Mouse (Mus musculus) neural tube, embryonic 15.5 days (tissue): ENCODE measurements around the gene Lypd3. TPM values are rescaled to one million over a fixed set of nuclear protein-coding genes. Genes with fewer than 3 reads are reported as not detected.

Experiments used
- ATAC-seq: fragments of 200-750 bp; cut with Nextera tagmentation; 2 replicates; pipeline ENCODE4 v1.8.0; 2017; ENCODE audit warnings: mild to moderate bottlenecking, moderate TSS enrichment, moderate library complexity; ENCODE audit not compliant: low FRiP score
- H3K27ac ChIP-seq: fragments of 300-500 bp; sonication (generic); replicated peaks from 2 replicates; pipeline ENCODE4 v1.5.1; 2015; ENCODE audit warnings: mild to moderate bottlenecking, inconsistent platforms
- H3K27me3 ChIP-seq: fragments of 300-500 bp; sonication (generic); replicated peaks from 2 replicates; pipeline ENCODE4 v1.6.1; 2015; ENCODE audit warnings: inconsistent platforms
- H3K36me3 ChIP-seq: fragments of 300-500 bp; sonication (generic); 2 replicates; pipeline ENCODE4 v1.6.1; 2015; ENCODE audit warnings: inconsistent platforms
- H3K4me1 ChIP-seq: fragments of 300-500 bp; sonication (generic); 2 replicates; pipeline ENCODE4 v1.6.1; 2015; ENCODE audit warnings: inconsistent platforms
- H3K4me2 ChIP-seq: fragments of 300-500 bp; sonication (generic); 2 replicates; pipeline ENCODE4 v1.6.1; 2015; ENCODE audit warnings: inconsistent platforms, mild to moderate bottlenecking, moderate library complexity
- H3K4me3 ChIP-seq: fragments of 300-500 bp; sonication (generic); replicated peaks from 2 replicates; pipeline ENCODE4 v1.5.1; 2015; ENCODE audit warnings: mild to moderate bottlenecking, inconsistent platforms
- H3K9ac ChIP-seq: fragments of 300-500 bp; sonication (generic); replicated peaks from 2 replicates; pipeline ENCODE4 v1.6.1; 2015; ENCODE audit warnings: mild to moderate bottlenecking, inconsistent platforms
- H3K9me3 ChIP-seq: fragments of 300-500 bp; sonication (generic); replicated peaks from 2 replicates; pipeline ENCODE4 v1.6.1; 2016; ENCODE audit warnings: inconsistent platforms
- WGBS: fragments of 180-500 bp; shearing (Covaris S2); methylation state at CpG from one replicate; pipeline ENCODE4 v1.1.7; 2015; ENCODE audit warnings: mixed read lengths; 5-methylcytosine and 5-hydroxymethylcytosine counted together
- polyA plus RNA-seq: library from polyadenylated mRNA; unstranded; fragments of >200 nt; fragmentation: Nextera tagmentation; extraction: Ambion mirVana; gene quantifications from 2 replicates; pipeline ENCODE4 v1.2.1, GENCODE M21; 2015

Lypd3 gene
- polyA plus RNA-seq, 1 experiment from 2014 or later = 0.36 TPM

DNA sequence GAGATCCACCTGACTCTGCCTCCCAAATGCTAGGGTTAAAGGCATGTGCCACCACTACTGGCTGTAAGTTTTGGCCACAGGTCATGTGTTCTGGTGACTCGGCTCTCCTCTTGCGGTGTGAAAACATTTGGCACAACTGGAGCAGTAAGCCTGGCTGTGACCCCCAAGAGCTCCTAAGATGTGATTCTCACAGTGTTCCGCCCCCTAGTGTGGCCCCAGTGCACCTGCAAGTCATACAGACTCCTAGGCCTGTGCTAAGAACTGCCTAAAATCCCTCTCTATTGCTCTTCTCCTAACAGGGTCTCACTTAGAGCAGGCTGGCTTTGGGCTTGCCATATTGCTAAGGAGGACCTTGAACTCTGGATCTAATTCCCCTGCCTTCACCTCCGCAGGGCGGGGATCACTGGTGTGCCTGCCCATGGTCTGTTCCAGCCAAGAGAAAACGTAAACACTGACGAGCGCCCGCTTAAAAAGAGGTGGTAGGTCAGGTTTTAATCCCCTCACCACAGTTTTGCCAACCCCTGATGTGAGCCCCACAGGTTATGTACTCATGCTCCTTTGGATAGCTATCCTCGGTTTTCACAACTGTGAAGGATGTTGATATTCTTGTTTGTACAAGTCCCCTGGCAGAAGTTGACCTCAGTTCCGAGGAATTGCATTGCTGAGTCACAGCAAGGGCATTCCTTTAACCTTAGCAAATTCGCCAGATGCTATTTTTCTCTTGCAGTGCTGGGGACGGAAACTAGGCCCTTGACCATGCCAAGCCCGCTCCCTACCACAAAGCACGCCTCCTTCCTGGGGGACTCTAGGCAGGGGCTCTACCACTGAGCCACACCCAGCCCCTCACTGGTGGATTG, 36.9 kb upstream of the Lypd3 start:
- H3K4me1 ChIP-seq = peaks cover 13% of the 10 kb centered on the region
- H3K36me3 ChIP-seq = no peaks in the 10 kb centered on the region
- no peak overlapping the region for H3K4me3 ChIP-seq
- no peak for ATAC-seq
- no peak overlapping the region for H3K9ac ChIP-seq
- H3K4me2 ChIP-seq = no peak overlapping the region
- no peaks in the 10 kb centered on the region for H3K9me3 ChIP-seq
- no peak overlapping the region for H3K27ac ChIP-seq
- peaks cover 5% of the 10 kb centered on the region; the same call in 1 of the 2 replicates for H3K27me3 ChIP-seq
- 81% methylated on average over 15 of the region's 15 CpGs for WGBS

DNA sequence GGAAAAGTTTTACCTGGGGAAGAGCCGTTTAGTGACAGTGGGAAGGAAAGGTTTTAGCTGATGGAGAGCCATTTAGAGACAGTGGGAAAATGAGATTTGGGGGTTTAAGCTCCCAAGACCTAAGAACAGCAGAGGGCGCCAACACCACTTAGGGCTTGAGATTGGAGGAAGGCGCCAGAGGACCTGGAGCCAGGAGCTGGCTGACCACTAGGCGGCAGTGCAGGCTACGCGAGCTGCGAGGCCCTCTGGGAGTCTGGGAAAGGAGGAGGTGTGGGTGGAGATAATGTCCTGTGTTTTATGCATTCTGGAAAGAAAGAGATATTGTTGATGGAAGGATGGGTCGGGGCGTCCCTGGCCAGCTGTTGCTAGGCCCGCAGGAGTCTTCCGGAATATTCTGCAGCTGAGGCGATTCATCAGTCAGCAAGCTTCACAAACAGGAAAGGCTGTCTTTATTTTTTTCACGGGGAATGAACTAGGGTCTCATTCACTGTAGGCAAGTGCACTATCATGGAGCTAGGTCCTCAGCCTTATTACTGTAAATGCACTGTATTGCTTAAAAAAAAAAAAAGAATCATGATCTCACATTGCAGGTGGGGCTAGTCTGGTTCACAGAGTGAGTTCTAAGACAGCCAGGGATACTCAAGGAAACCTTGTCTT, 35.3 kb upstream of the Lypd3 start:
- peak overlapping the region; percentile 65 for H3K27ac ChIP-seq
- H3K9ac ChIP-seq = no peak overlapping the region
- H3K27me3 ChIP-seq = no peaks in the 10 kb centered on the region
- no peaks in the 10 kb centered on the region for H3K36me3 ChIP-seq
- ATAC-seq = peak; percentile 93
- peaks cover 8% of the 10 kb centered on the region; the same call in 1 of the 2 replicates for H3K4me1 ChIP-seq
- H3K4me2 ChIP-seq = peak overlapping the region; percentile 55
- H3K9me3 ChIP-seq = no peaks in the 10 kb centered on the region
- WGBS = 2% methylated on average over 13 of the region's 13 CpGs
- peak overlapping the region; percentile 27 for H3K4me3 ChIP-seq

DNA sequence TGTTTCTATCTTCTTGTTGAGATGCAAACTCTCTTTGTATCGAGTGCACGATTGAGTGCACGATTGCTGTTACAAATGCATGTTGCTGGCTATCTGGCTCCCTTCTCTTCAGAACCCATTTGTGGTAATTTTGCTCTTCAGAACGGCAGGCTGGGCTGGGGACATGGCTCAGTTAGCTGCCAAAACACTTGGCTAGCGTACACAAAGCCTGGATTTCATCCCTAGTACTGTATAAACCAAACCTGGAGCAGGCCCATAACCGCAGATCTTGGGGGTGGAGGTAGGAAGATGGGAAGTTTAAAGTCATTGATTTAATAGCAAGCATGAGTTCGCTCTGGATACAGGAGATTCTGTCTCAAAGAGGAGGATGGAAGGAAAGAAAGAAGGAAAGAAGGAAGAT, 30.8 kb upstream of the Lypd3 start:
- no peak overlapping the region for H3K9ac ChIP-seq
- 85% methylated on average over 7 of the region's 7 CpGs for WGBS
- peaks cover 16% of the 10 kb centered on the region for H3K4me1 ChIP-seq
- no peak overlapping the region for H3K4me3 ChIP-seq
- H3K36me3 ChIP-seq = no peaks in the 10 kb centered on the region; the same call in 1 of the 2 replicates
- no peak overlapping the region for H3K4me2 ChIP-seq
- no peak overlapping the region for H3K27ac ChIP-seq
- no peaks in the 10 kb centered on the region for H3K9me3 ChIP-seq
- H3K27me3 ChIP-seq = peaks cover 18% of the 10 kb centered on the region
- ATAC-seq = no peak

DNA sequence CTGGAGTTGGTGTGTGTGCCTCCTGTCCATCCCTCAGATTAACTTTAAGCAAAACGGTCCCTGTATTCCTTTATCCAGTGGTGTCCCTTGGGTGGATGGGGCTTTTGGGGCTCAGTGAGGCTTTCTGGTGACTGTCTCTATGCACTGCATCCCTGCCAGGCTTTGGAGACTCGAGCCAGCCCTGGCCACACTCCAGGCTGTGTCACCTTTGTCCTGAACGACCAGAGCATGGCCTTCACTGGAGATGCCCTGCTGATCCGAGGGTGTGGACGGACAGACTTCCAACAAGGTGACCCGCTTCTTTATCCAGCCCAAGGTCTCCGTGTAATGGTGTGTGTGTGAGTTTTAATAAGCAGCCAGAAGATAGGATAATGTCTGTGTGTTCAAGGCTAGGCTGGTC, 30.3 kb upstream of the Lypd3 start:
- Histone ChIP-seq H3K4me1 (peaks cover 20% of the 10 kb centered on the region), H3K4me3 (no peak overlapping the region), H3K36me3 (no peaks in the 10 kb centered on the region; the same call in 1 of the 2 replicates), H3K9me3 (no peaks in the 10 kb centered on the region), H3K27ac (no peak overlapping the region), H3K9ac (no peak overlapping the region), H3K4me2 (no peak overlapping the region), H3K27me3 (peaks cover 23% of the 10 kb centered on the region)
- no peak for ATAC-seq
- 85% methylated on average over 7 of the region's 7 CpGs for WGBS

DNA sequence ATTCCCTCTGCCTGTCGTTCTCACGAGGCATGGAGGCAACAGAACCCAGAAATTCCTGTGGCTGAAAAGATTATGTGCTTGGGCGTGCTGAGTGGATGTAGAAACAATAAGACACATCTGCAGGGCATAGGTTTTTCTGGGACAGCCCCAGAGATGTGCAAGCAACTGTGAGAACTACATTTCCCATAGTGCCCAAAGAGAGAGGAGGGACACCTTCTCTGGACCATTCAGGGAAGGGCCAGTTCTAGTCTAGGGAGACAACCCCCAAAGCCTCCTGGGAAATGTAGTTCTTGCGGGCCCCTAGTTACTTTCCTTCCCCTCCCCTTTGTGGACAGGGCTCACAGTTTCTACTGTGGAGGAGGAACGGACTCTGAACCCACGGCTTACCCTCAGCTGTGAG, 28.3 kb upstream of the Lypd3 start:
- peak; percentile 63; the same call in 1 of the 2 replicates for ATAC-seq
- Histone ChIP-seq H3K4me3 (no peak overlapping the region), H3K27me3 (peaks cover 41% of the 10 kb centered on the region), H3K36me3 (no peaks in the 10 kb centered on the region; the same call in 1 of the 2 replicates), H3K9me3 (no peaks in the 10 kb centered on the region), H3K27ac (no peak overlapping the region), H3K9ac (no peak overlapping the region), H3K4me1 (peaks cover 26% of the 10 kb centered on the region), H3K4me2 (no peak overlapping the region)
- WGBS = 49% methylated on average over 6 of the region's 6 CpGs

- no peak overlapping the region for H3K4me3 ChIP-seq
- no peak overlapping the region for H3K4me2 ChIP-seq
- H3K27me3 ChIP-seq = peaks cover 46% of the 10 kb centered on the region
- no peak overlapping the region for H3K27ac ChIP-seq
- H3K9me3 ChIP-seq = no peaks in the 10 kb centered on the region
- ATAC-seq = 0 out of 2 replicates have a peak, but pooled peaks have one; percentile 27
- no peaks in the 10 kb centered on the region; the same call in 1 of the 2 replicates for H3K36me3 ChIP-seq
- H3K9ac ChIP-seq = no peak overlapping the region
- peaks cover 26% of the 10 kb centered on the region for H3K4me1 ChIP-seq
- WGBS = 74% methylated on average over 8 of the region's 8 CpGs
These were observed 27.8 kb upstream of the Lypd3 start for GRCm38 (mm10) chr7:24608561-24608960.

DNA sequence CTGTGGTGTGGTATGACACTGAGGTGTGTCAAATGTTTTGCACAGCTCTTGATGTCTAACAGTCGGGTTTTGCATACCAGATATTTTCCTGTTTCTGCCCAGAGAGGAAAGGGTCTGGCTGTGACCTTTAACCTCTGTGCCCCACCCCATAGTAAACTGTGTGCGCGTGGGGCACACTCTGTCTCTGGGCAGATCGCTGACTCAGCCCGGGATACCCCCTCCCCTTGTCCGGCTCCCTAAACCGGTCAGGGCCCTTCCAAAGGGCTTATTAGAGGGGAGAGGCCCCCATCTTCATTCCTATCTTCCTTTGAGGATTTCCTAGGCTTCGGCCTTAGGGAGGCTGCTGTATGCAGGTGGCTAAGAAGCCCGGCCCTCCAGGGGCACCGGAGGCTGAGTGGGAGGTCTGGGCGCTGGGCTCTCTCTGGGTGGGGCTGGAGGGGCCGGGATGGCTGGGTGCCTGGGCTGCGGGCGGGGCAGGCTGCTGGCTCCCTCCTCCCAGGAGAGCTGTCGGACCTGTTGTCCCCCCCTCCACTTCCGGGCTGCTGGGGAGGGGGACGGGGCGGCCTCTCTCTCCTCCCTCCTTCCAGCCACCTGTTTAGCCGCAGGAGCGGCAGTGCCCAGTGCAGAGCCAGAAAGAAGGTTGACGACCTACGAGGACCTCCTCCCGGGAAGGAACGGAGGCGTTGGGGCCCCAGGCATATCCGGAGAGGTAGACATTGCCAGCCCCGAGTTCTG, 26.0 kb upstream of the Lypd3 start, which contains the start of gene Phldb3:
Phldb3 (plus strand) TSS at position 620 of the 735 bp plus-strand sequence.
- Histone ChIP-seq H3K4me2 (peak within 1 kb of the TSS; percentile 60), H3K27ac (no peak within 1 kb of the TSS), H3K4me1 (peaks cover 26% of the 10 kb centered on the region), H3K36me3 (no peaks in the 10 kb centered on the region; the same call in 1 of the 2 replicates), H3K4me3 (peak within 1 kb of the TSS; percentile 35), H3K9ac (peak within 1 kb of the TSS; percentile 11; the same call in 1 of the 2 replicates), H3K9me3 (no peaks in the 10 kb centered on the region), H3K27me3 (peaks cover 55% of the 10 kb centered on the region)
- WGBS = 2% methylated on average over 25 of the region's 27 CpGs
- ATAC-seq = no peak

GRCm38 (mm10) chr7:24610879-24611494, 25.4 kb upstream of the Lypd3 start:
- Histone ChIP-seq H3K9ac (peak overlapping the region; percentile 11; the same call in 1 of the 2 replicates), H3K27me3 (peaks cover 55% of the 10 kb centered on the region), H3K36me3 (no peaks in the 10 kb centered on the region; the same call in 1 of the 2 replicates), H3K9me3 (no peaks in the 10 kb centered on the region), H3K4me3 (peak overlapping the region; percentile 35), H3K27ac (no peak overlapping the region), H3K4me2 (peak overlapping the region; percentile 60), H3K4me1 (peaks cover 26% of the 10 kb centered on the region)
- ATAC-seq = peak; percentile 19; the same call in 1 of the 2 replicates
- 0% methylated on average over 36 of the region's 36 CpGs for WGBS

GRCm38 (mm10) chr7:24611709-24612108, 24.6 kb upstream of the Lypd3 start:
- peak overlapping the region; percentile 35 for H3K4me3 ChIP-seq
- H3K27ac ChIP-seq = no peak overlapping the region
- no peaks in the 10 kb centered on the region; the same call in 1 of the 2 replicates for H3K36me3 ChIP-seq
- ATAC-seq = no peak
- H3K4me2 ChIP-seq = peak overlapping the region; percentile 60
- 18% methylated on average over 7 of the region's 7 CpGs for WGBS
- peaks cover 26% of the 10 kb centered on the region for H3K4me1 ChIP-seq
- peak overlapping the region; percentile 11; the same call in 1 of the 2 replicates for H3K9ac ChIP-seq
- H3K27me3 ChIP-seq = peaks cover 55% of the 10 kb centered on the region
- H3K9me3 ChIP-seq = no peaks in the 10 kb centered on the region

DNA sequence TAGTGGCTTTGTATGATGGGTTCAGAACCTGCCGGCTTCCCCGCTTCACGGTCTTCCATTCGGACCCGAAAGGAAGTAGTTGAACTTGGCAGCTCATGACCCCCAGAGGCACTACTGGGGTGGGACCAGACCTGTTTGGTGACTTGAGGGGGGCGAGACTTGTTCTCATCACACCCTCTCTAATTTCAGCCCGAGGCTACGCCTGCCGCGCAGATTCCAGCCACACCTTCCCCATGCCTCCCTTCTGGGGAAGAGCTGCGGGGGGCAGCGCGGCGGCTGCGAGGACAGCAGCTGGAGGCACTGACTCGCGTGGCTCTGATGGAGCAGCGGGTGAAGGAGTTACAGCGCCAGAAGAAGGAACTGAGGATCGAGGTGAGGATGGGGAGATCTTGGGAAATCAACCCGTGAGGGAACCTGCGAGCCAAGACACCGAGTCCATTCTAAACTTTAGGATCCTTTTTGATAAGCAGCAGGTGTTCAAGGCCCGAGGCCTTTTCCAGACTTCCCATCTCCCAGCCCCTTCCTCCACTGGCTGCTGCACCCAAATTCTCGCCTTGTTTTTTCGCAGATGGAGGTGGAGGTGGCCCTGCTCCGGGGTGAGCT, 23.9 kb upstream of the Lypd3 start:
- Histone ChIP-seq H3K36me3 (no peaks in the 10 kb centered on the region; the same call in 1 of the 2 replicates), H3K4me2 (peak overlapping the region; percentile 34), H3K9ac (0 out of 2 replicates have a peak overlapping the region, but pooled peaks have one; percentile 23), H3K4me1 (peaks cover 26% of the 10 kb centered on the region), H3K27ac (no peak overlapping the region), H3K4me3 (peak overlapping the region; percentile 8), H3K27me3 (peaks cover 55% of the 10 kb centered on the region), H3K9me3 (no peaks in the 10 kb centered on the region)
- 4% methylated on average over 27 of the region's 27 CpGs for WGBS
- no peak for ATAC-seq
